Mouse (Mus musculus) midbrain, embryonic 11.5 days (tissue): ENCODE results near the gene Shank3. TPM values are rescaled to one million over a fixed set of nuclear protein-coding genes. Genes with fewer than 3 reads are reported as not detected.

Source experiments
- ATAC-seq: fragments of 200-750 bp; cut with Nextera tagmentation; 2 replicates; pipeline ENCODE4 v1.8.0; 2017; ENCODE audit warnings: moderate TSS enrichment, moderate library complexity; ENCODE audit not compliant: low FRiP score
- DNase-seq: peaks from one replicate; pipeline ENCODE4 v3.0.0; 2015; ENCODE audit warnings: low spot score; ENCODE audit errors: missing footprints
- H3K27ac ChIP-seq: fragments of 300-500 bp; sonication (generic); 2 replicates; pipeline ENCODE4 v1.5.1; 2014; ENCODE audit warnings: low read depth, low read length
- H3K27me3 ChIP-seq: fragments of 300-500 bp; sonication (generic); 2 replicates; pipeline ENCODE4 v1.6.1; 2014; ENCODE audit warnings: mild to moderate bottlenecking, low read length, moderate library complexity, mixed read lengths; ENCODE audit not compliant: control insufficient read depth, insufficient read depth
- H3K36me3 ChIP-seq: fragments of 300-500 bp; sonication (generic); 2 replicates; pipeline ENCODE4 v1.6.1; 2014; ENCODE audit warnings: mild to moderate bottlenecking, low read length, moderate library complexity, mixed read lengths; ENCODE audit not compliant: control insufficient read depth, insufficient read depth
- H3K4me1 ChIP-seq: fragments of 300-500 bp; sonication (generic); 2 replicates; pipeline ENCODE4 v1.6.1; 2014; ENCODE audit warnings: low read length; ENCODE audit not compliant: control insufficient read depth, insufficient read depth
- H3K4me2 ChIP-seq: fragments of 300-500 bp; sonication (generic); 2 replicates; pipeline ENCODE4 v1.6.1; 2014; ENCODE audit warnings: mild to moderate bottlenecking, moderate library complexity
- H3K4me3 ChIP-seq: fragments of 300-500 bp; sonication (generic); 2 replicates; pipeline ENCODE4 v1.5.1; 2014; ENCODE audit warnings: low read depth, low read length
- H3K9ac ChIP-seq: fragments of 300-500 bp; sonication (generic); 2 replicates; pipeline ENCODE4 v1.6.1; 2014; ENCODE audit warnings: low read length
- H3K9me3 ChIP-seq: fragments of 300-500 bp; sonication (generic); 2 replicates; pipeline ENCODE4 v1.6.1; 2016; ENCODE audit warnings: low read length; ENCODE audit not compliant: control insufficient read depth
- WGBS: fragments of 180-500 bp; shearing (Covaris S2); extraction: QIAGEN DNeasy Blood & Tissue Kit; methylation state at CpG from one replicate; pipeline ENCODE4 v1.1.7; 2014; 5-methylcytosine and 5-hydroxymethylcytosine counted together
- polyA plus RNA-seq: library from polyadenylated mRNA; unstranded; fragments of >200 nt; fragmentation: Nextera tagmentation; extraction: Ambion mirVana; gene quantifications from 2 replicates; pipeline ENCODE4 v1.2.1, GENCODE M21; 2014

Gene Shank3
- polyA plus RNA-seq, 1 experiment from 2014 or later = 2.2 TPM

DNA sequence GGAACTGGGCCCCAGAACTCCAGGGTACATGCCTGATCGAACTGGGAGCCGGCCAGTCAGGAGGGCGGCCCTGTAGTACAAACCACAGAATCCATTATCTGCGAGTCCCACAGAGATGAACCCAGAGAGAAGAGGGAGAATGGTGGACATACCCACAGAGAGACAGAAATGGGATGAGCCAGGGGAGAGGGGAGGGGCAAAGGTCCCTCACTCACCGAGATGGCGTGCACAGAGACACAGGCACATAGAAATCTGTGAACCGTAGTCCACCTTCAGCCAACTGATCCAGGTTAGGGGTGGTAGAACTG, 24.2 kb upstream of the Shank3 start:
- Histone ChIP-seq H3K4me2 (peak overlapping the region; percentile 85), H3K27me3 (no peaks in the 10 kb centered on the region), H3K27ac (no peak overlapping the region), H3K9me3 (no peaks in the 10 kb centered on the region), H3K4me3 (peak overlapping the region; percentile 46; the same call in 1 of the 2 replicates), H3K9ac (no peak overlapping the region), H3K4me1 (peaks cover 5% of the 10 kb centered on the region; the same call in 1 of the 2 replicates), H3K36me3 (no peaks in the 10 kb centered on the region)
- ATAC-seq (no peak), DNase-seq (no peak)
- 89% methylated on average over 7 of the region's 7 CpGs for WGBS

DNA sequence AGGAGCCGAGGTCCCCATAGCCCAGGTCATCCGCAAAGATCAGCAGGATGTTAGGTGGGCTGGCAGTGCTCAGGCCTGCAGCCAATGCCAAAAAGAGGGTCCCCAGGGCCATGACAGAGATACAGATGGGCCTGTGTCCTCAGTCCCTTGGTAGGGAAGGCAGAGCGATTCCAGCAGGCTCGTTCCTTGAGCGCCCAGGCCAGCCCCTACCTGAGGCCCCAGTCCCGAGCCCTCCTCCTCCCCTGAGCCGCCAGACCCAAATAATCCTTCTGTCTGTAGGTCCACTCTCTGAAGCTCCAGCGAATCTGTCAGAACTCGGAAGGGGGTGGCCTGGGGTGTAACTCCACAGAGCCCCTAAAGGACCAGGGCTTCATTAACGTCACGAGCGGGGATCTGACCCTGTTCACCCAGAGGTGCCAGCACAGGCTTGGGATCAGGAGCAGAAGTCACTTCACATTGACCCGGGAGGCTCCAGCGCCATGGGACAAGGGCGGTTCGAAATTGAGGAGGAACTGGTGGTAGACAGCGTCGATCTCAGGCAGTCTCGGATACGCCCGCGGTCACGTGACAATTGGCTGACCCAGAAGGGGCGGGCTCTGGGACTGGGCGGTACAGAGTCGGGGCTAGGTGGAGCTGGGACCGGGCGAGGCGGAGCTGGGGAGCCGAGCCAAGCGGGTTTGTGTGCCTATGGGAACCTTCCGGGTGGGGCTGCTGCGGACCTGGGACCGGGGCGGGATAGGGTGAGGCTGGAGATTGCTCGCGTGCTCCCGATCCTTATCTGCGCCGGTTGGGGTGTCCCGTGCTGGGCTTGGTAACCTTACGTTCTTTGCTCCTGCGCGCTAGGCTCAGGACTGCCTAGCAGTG, 23.6 kb upstream of the Shank3 start:
- ATAC-seq (peak; percentile 97), DNase-seq (peak; percentile 98)
- peak overlapping the region; percentile 46 for H3K4me3 ChIP-seq
- no peaks in the 10 kb centered on the region for H3K36me3 ChIP-seq
- H3K9me3 ChIP-seq = no peaks in the 10 kb centered on the region
- H3K9ac ChIP-seq = peak overlapping the region; percentile 70
- H3K4me1 ChIP-seq = peaks cover 5% of the 10 kb centered on the region; the same call in 1 of the 2 replicates
- WGBS = 10% methylated on average over 44 of the region's 44 CpGs
- peak overlapping the region; percentile 85 for H3K4me2 ChIP-seq
- H3K27ac ChIP-seq = no peak overlapping the region; the same call in 1 of the 2 replicates
- H3K27me3 ChIP-seq = no peaks in the 10 kb centered on the region

DNA sequence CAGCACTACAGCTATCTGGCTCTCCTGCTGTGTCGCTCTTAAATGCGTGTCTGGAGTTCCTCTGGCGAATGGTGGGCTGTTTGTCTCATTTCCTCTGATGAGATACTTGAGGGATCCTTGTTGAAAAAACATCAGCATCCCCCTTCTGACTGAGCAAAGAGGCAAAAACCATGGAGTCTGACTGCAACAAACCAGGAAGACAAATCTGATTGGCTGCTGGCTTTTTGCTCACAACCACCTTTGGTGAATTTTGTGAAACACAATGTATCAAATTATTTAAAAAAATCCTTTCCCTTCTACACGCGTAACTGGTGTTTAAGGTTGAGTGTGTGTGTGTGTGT, 23.0 kb upstream of the Shank3 start:
- DNase-seq = no peak
- H3K27ac ChIP-seq = no peak overlapping the region
- no peaks in the 10 kb centered on the region for H3K36me3 ChIP-seq
- WGBS = 8% methylated on average over 5 of the region's 5 CpGs
- no peaks in the 10 kb centered on the region for H3K9me3 ChIP-seq
- peak overlapping the region; percentile 85 for H3K4me2 ChIP-seq
- H3K27me3 ChIP-seq = no peaks in the 10 kb centered on the region
- no peak for ATAC-seq
- peak overlapping the region; percentile 46 for H3K4me3 ChIP-seq
- peaks cover 5% of the 10 kb centered on the region; the same call in 1 of the 2 replicates for H3K4me1 ChIP-seq
- peak overlapping the region; percentile 70 for H3K9ac ChIP-seq

DNA sequence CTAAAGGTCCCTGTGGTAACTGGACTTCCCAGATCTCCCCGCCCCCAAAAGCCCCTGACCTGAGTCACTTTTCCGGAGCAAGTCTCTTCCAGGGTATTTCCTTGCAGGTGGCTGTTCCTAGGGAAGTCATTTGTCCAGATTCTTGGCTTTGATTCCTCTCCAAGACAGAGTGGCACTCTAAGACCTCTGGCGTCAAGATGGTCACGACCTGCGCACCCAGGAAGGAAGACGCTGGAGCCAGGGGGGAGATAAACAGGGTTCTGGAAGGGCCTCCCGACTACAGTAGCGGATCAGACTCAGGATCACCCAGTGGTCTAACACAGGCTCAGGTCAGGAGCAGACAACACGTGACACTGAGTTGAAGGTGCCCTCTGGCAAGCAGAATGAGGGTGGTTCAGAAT, 22.3 kb upstream of the Shank3 start, which contains the start of gene Arsa:
Gene Arsa (minus strand): TSS at position 335 of the 401 bp plus-strand sequence.
- ATAC-seq (no peak), DNase-seq (no peak)
- no peak within 1 kb of the TSS for H3K27ac ChIP-seq
- H3K9me3 ChIP-seq = no peaks in the 10 kb centered on the region
- H3K4me3 ChIP-seq = peak within 1 kb of the TSS; percentile 46
- H3K36me3 ChIP-seq = no peaks in the 10 kb centered on the region
- H3K4me2 ChIP-seq = peak within 1 kb of the TSS; percentile 85
- H3K27me3 ChIP-seq = no peaks in the 10 kb centered on the region
- WGBS = 28% methylated on average over 9 of the region's 9 CpGs
- peak within 1 kb of the TSS; percentile 70 for H3K9ac ChIP-seq
- peaks cover 5% of the 10 kb centered on the region; the same call in 1 of the 2 replicates for H3K4me1 ChIP-seq

DNA sequence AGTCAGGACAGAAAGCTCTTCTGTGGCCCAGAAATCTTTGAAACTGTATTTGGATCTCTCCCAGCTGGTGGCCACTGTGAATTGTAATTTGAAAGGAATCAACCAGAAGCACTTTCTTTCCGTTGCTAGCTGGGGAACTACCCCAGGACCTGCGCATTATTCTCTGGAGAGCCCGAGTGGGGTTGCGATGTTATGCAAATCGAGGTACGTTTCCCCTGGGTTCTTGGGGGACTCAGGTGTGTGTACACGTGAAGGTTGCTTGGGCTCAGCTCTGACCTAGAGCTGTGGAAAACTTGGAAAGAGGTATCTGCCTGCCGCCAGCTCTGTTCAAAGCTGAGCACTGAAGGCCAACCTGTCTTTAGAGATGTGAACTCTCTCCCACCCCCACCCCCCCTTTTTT, 21.6 kb upstream of the Shank3 start:
- H3K4me3 ChIP-seq = no peak overlapping the region
- no peaks in the 10 kb centered on the region for H3K27me3 ChIP-seq
- DNase-seq = no peak
- H3K36me3 ChIP-seq = no peaks in the 10 kb centered on the region
- H3K27ac ChIP-seq = no peak overlapping the region
- ATAC-seq = no peak
- peaks cover 5% of the 10 kb centered on the region; the same call in 1 of the 2 replicates for H3K4me1 ChIP-seq
- no peak overlapping the region for H3K9ac ChIP-seq
- H3K4me2 ChIP-seq = no peak overlapping the region
- H3K9me3 ChIP-seq = no peaks in the 10 kb centered on the region
- 48% methylated on average over 8 of the region's 8 CpGs for WGBS

DNA sequence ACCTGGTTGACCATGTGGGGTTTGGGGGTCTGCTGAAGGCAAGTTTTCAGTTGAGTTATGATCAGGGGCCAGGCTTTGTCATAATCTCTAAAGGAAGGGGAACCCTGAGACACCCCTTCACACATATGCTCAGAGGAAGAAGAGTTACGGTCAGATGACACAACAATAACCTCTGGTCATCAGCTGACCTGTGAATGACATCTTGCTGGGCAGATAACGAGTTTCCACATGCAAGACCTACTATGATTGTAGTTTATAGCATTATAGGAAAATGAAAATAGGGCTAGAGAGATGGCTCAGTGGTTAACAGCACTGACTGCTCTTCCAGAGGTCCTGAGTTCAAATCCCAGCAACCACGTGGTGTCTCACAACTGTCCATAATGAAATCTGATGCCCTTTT, 20.8 kb upstream of the Shank3 start:
- H3K27me3 ChIP-seq = no peaks in the 10 kb centered on the region
- no peak overlapping the region for H3K4me2 ChIP-seq
- no peak overlapping the region for H3K4me3 ChIP-seq
- no peak overlapping the region for H3K9ac ChIP-seq
- no peaks in the 10 kb centered on the region for H3K36me3 ChIP-seq
- WGBS = 80% methylated on average over 3 of the region's 3 CpGs
- peaks cover 5% of the 10 kb centered on the region; the same call in 1 of the 2 replicates for H3K4me1 ChIP-seq
- no peak for ATAC-seq
- no peaks in the 10 kb centered on the region for H3K9me3 ChIP-seq
- no peak for DNase-seq
- no peak overlapping the region for H3K27ac ChIP-seq

DNA sequence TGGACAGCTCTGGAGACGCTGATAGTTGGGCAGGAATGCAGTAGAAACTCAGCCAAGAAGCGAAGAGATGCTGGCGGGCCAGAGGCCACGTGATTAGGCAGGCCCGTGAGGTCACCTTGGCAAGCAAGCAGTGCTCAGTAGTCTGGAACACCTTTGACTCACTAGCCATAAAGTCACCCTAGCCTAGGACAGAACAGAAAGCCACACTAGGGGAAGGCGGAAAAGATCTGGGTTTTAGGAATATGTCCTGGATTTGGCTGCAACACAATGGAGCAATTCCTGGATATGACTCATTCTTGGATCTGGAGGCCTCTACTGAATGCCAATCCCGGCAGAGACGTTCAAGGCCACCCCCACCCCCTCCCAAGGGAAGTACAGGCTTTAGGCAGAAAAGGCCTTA, 18.8 kb upstream of the Shank3 start:
- DNase-seq (no peak), ATAC-seq (no peak)
- H3K27ac ChIP-seq = no peak overlapping the region
- no peak overlapping the region for H3K4me3 ChIP-seq
- no peaks in the 10 kb centered on the region for H3K9me3 ChIP-seq
- H3K4me1 ChIP-seq = peaks cover 2% of the 10 kb centered on the region; the same call in 1 of the 2 replicates
- 85% methylated on average over 8 of the region's 8 CpGs for WGBS
- H3K4me2 ChIP-seq = no peak overlapping the region
- H3K36me3 ChIP-seq = no peaks in the 10 kb centered on the region
- H3K27me3 ChIP-seq = no peaks in the 10 kb centered on the region
- H3K9ac ChIP-seq = no peak overlapping the region

DNA sequence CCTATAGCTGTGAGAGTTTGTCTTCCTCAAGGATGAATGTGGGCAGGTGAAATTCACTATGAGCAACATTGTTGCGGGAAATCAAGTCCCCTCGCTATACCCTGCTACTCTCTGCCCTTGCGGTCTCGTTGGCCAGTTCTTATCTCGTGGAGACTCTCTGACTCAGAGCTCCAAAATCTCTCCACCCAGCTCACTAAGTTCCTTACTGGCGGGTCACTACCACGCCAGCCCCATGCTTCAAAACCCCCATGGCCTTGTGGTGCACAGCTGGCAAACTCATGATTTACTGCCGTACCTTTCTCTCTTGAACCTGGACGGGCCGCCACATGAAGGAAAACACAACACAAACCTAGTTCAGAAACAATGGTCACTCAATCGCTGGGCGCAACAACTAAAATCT, 11.2 kb upstream of the Shank3 start:
- no peaks in the 10 kb centered on the region for H3K9me3 ChIP-seq
- DNase-seq (no peak), ATAC-seq (no peak)
- 80% methylated on average over 12 of the region's 12 CpGs for WGBS
- H3K4me1 ChIP-seq = no peaks in the 10 kb centered on the region
- H3K27ac ChIP-seq = no peak overlapping the region
- no peaks in the 10 kb centered on the region for H3K27me3 ChIP-seq
- H3K36me3 ChIP-seq = no peaks in the 10 kb centered on the region
- no peak overlapping the region for H3K9ac ChIP-seq
- H3K4me2 ChIP-seq = no peak overlapping the region
- H3K4me3 ChIP-seq = no peak overlapping the region

DNA sequence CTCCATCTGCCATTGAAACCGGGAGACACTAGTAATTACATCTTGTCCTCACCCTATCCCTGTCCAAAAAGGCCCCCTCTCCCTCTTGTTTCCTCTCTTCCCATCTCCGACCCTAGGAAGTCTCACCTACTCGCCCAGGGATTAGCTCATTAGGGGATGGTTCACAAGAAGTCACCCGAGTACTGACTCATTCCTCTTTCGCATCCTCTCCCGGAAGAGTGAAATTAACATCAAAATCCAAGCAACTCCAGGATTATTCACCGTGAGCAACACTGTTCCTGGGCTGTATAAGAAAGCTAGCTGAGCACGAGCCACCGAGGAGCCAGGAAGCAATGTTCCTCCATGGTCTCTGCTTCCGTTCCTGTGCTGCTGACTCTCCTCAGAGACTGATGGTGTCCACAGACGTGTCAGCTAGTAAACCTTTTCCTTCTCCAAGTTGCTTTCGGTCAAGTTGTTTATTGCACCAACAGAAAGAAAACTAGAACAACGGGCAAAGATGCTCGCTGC, 10.8 kb upstream of the Shank3 start:
- Histone ChIP-seq H3K9ac (no peak overlapping the region), H3K27me3 (no peaks in the 10 kb centered on the region), H3K4me2 (no peak overlapping the region), H3K4me3 (no peak overlapping the region), H3K36me3 (no peaks in the 10 kb centered on the region), H3K27ac (no peak overlapping the region), H3K4me1 (no peaks in the 10 kb centered on the region), H3K9me3 (no peaks in the 10 kb centered on the region)
- ATAC-seq = no peak
- no peak for DNase-seq
- WGBS = 57% methylated on average over 14 of the region's 14 CpGs
